Mouse (Mus musculus) left cerebral cortex, adult 9 months (tissue): ENCODE data around the gene Sim2.

ENCODE experiments used
- DNase-seq, 2 experiments: peaks; one replicate each; pipeline ENCODE4 v3.0.0; 2022; ENCODE audit warnings: low spot score in 2 of 2

Sim2 gene

GRCm38 (mm10) chr16:94078318-94079074 is 6.2 kb upstream of the Sim2 start:
- DNase-seq = no peak

GRCm38 (mm10) chr16:94079075-94079855 is 5.5 kb upstream of the Sim2 start:
- DNase-seq = no peak

- DNase-seq = no peak
Observed at GRCm38 (mm10) chr16:94079856-94080555, 4.7 kb upstream of the Sim2 start.

GRCm38 (mm10) chr16:94081596-94081995 is 3.1 kb upstream of the Sim2 start:
- DNase-seq = no peak

- no peak for DNase-seq
Observed at GRCm38 (mm10) chr16:94081996-94082708, 2.6 kb upstream of the Sim2 start.

- no peak for DNase-seq
Observed at GRCm38 (mm10) chr16:94082960-94083847, 1.5 kb upstream of the Sim2 start.

- DNase-seq = no peak
Observed at GRCm38 (mm10) chr16:94083848-94084525, 744 bp upstream of the Sim2 start.

- no peak for DNase-seq
Observed at GRCm38 (mm10) chr16:94085603-94086285, 1.0 kb downstream of the Sim2 start.

- no peak for DNase-seq
Observed at GRCm38 (mm10) chr16:94086701-94087569, 2.2 kb downstream of the Sim2 start.

- no peak for DNase-seq
Observed at GRCm38 (mm10) chr16:94087570-94088225, 3.0 kb downstream of the Sim2 start.

GRCm38 (mm10) chr16:94088226-94088748 is 3.6 kb downstream of the Sim2 start:
- DNase-seq = no peak

GRCm38 (mm10) chr16:94088819-94089692 is 4.3 kb downstream of the Sim2 start:
- DNase-seq = no peak

- no peak for DNase-seq
Observed at GRCm38 (mm10) chr16:94092511-94093150, 7.9 kb downstream of the Sim2 start.

- no peak for DNase-seq
Observed at GRCm38 (mm10) chr16:94093151-94093863, 8.6 kb downstream of the Sim2 start.

- DNase-seq = no peak
Observed at GRCm38 (mm10) chr16:94094251-94095108, 9.7 kb downstream of the Sim2 start.
